Mouse (Mus musculus) heart, embryonic 15.5 days (tissue): Measurements from ENCODE around the gene Tm9sf3. TPM values are rescaled to one million over a fixed set of nuclear protein-coding genes. Genes with fewer than 3 reads are reported as not detected.

ENCODE experiments used
- ATAC-seq: fragments of 200-750 bp; cut with Nextera tagmentation; replicated peaks from 2 replicates; pipeline ENCODE4 v1.8.0; 2017; ENCODE audit warnings: low read depth, moderate TSS enrichment; ENCODE audit not compliant: insufficient number of reproducible peaks, insufficient read depth, low FRiP score
- H3K27ac ChIP-seq: fragments of 300-500 bp; sonication (generic); 2 replicates; pipeline ENCODE4 v1.5.1; 2015; ENCODE audit warnings: mild to moderate bottlenecking, inconsistent platforms
- H3K27me3 ChIP-seq: fragments of 300-500 bp; sonication (generic); 2 replicates; pipeline ENCODE4 v1.6.1; 2015; ENCODE audit warnings: inconsistent platforms
- H3K36me3 ChIP-seq: fragments of 300-500 bp; sonication (generic); 2 replicates; pipeline ENCODE4 v1.6.1; 2015; ENCODE audit warnings: mild to moderate bottlenecking, inconsistent platforms
- H3K4me1 ChIP-seq: fragments of 300-500 bp; sonication (generic); replicated peaks from 2 replicates; pipeline ENCODE4 v1.6.1; 2015; ENCODE audit warnings: inconsistent platforms
- H3K4me2 ChIP-seq: fragments of 300-500 bp; sonication (generic); 2 replicates; pipeline ENCODE4 v1.6.1; 2015; ENCODE audit warnings: inconsistent platforms, mild to moderate bottlenecking, moderate library complexity
- H3K4me3 ChIP-seq: fragments of 300-500 bp; sonication (generic); 2 replicates; pipeline ENCODE4 v1.5.1; 2015; ENCODE audit warnings: mild to moderate bottlenecking, inconsistent platforms
- H3K9ac ChIP-seq: fragments of 300-500 bp; sonication (generic); 2 replicates; pipeline ENCODE4 v1.6.1; 2015; ENCODE audit warnings: mild to moderate bottlenecking, inconsistent platforms
- H3K9me3 ChIP-seq: fragments of 300-500 bp; sonication (generic); replicated peaks from 2 replicates; pipeline ENCODE4 v1.6.1; 2016; ENCODE audit warnings: inconsistent platforms
- WGBS: fragments of 180-500 bp; shearing (Covaris S2); methylation state at CpG from one replicate; pipeline ENCODE4 v1.1.7; 2015; ENCODE audit warnings: mixed read lengths; 5-methylcytosine and 5-hydroxymethylcytosine counted together
- polyA plus RNA-seq: library from polyadenylated mRNA; unstranded; fragments of >200 nt; fragmentation: Nextera tagmentation; extraction: Ambion mirVana; gene quantifications from 2 replicates; pipeline ENCODE4 v1.2.1, GENCODE M21; 2015

The Tm9sf3 gene
- polyA plus RNA-seq, 1 experiment from 2014 or later, result 85.1 TPM

- Histone ChIP-seq H3K27me3 (no peaks in the 10 kb centered on the region), H3K9ac (no peak overlapping the region), H3K27ac (no peak overlapping the region), H3K9me3 (no peaks in the 10 kb centered on the region), H3K36me3 (no peaks in the 10 kb centered on the region), H3K4me2 (no peak overlapping the region), H3K4me1 (peaks cover 2% of the 10 kb centered on the region; the same call in 1 of the 2 replicates), H3K4me3 (no peak overlapping the region)
- ATAC-seq, result no peak
- 73% methylated on average over 14 of the region's 14 CpGs for WGBS
Observed at GRCm38 (mm10) chr19:41165144-41165913, 98.5 kb downstream of the Tm9sf3 start.

- Histone ChIP-seq H3K4me1 (peaks cover 6% of the 10 kb centered on the region; the same call in 1 of the 2 replicates), H3K27me3 (no peaks in the 10 kb centered on the region), H3K36me3 (no peaks in the 10 kb centered on the region), H3K27ac (no peak overlapping the region), H3K4me3 (no peak overlapping the region), H3K4me2 (no peak overlapping the region), H3K9ac (no peak overlapping the region), H3K9me3 (no peaks in the 10 kb centered on the region)
- no peak for ATAC-seq
- WGBS, result 78% methylated on average over 10 of the region's 10 CpGs
Observed at GRCm38 (mm10) chr19:41164447-41165095, 99.2 kb downstream of the Tm9sf3 start.

Other genes starting within 250 kb of the Tm9sf3 start
- gene Dntt, start 234.7 kb downstream of the Tm9sf3 start, polyA plus RNA-seq, result 0.06 TPM in 2 replicates
- not detected in 2 replicates for gene Opalin, start 186.9 kb downstream of the Tm9sf3 start, polyA plus RNA-seq
- gene Tll2, start 57.2 kb downstream of the Tm9sf3 start, polyA plus RNA-seq, result 0.15 and 0.19 TPM in 2 replicates
- gene Pik3ap1, start 121.1 kb upstream of the Tm9sf3 start, polyA plus RNA-seq, result 1.3 and 2.8 TPM in 2 replicates
- 7.7 and 8.3 TPM in 2 replicates for gene Lcor, start 218.6 kb upstream of the Tm9sf3 start, polyA plus RNA-seq